Mouse (Mus musculus) macrophage (primary cell): Measurements from ENCODE around the gene Akirin1. TPM values are rescaled to one million over a fixed set of nuclear protein-coding genes. Genes with fewer than 3 reads are reported as not detected.

Experiments used
- H3K27ac ChIP-seq: fragments of 350-480 bp; formaldehyde crosslinking; 2 replicates; pipeline ENCODE4 v1.9.0; 2021
- H3K36me3 ChIP-seq: fragments of 350-480 bp; formaldehyde crosslinking; 2 replicates; pipeline ENCODE4 v1.9.0; 2021; ENCODE audit errors: inconsistent target
- H3K4me3 ChIP-seq: fragments of 350-480 bp; formaldehyde crosslinking; 2 replicates; pipeline ENCODE4 v1.9.0; 2021; ENCODE audit errors: inconsistent target
- H3K79me2 ChIP-seq: fragments of 350-480 bp; formaldehyde crosslinking; 2 replicates; pipeline ENCODE4 v1.9.0; 2021; ENCODE audit errors: inconsistent target
- WGBS: methylation state at CpG from one replicate; pipeline ENCODE4 v1.1.7; 2026; ENCODE audit warnings: inconsistent platforms; ENCODE audit not compliant: missing documents; 5-methylcytosine and 5-hydroxymethylcytosine counted together
- polyA plus RNA-seq: library from polyadenylated mRNA; stranded (reverse); fragments of 250-400 nt; gene quantifications from 3 replicates; pipeline ENCODE4 v1.2.4, GENCODE M21; 2018; ENCODE audit warnings: inconsistent platforms
- total RNA-seq, 78 experiments: library from RNA; depleted of rRNA; stranded (reverse); fragments of 250-400 nt; gene quantifications; 1 replicate in 9 of 78; 2 replicates in 24 of 78; 3 replicates in 43 of 78; 4 replicates in 2 of 78; pipeline ENCODE4 v1.2.4; 2018; ENCODE audit warnings: inconsistent platforms in 56 of 78

Akirin1 gene
- total RNA-seq (2018; cell fraction: chromatin; rRNA removed) = 100 to 1,000 TPM in 2 of 26 experiments, 10 to 100 TPM in 24; 26.6 to 111 (median 56.6) TPM
- 100 to 1,000 TPM in 23 of 26 experiments, 10 to 100 TPM in 3; 92.7 to 143 (median 120) TPM for total RNA-seq (2018; cell fraction: cytosol; rRNA removed)
- 100 to 1,000 TPM in 8 of 26 experiments, 10 to 100 TPM in 18; 51.0 to 140 (median 80.8) TPM for total RNA-seq (2018; cell fraction: nucleus; rRNA removed)
- polyA plus RNA-seq = 109 to 130 TPM (median 117 TPM) in 3 replicates

DNA sequence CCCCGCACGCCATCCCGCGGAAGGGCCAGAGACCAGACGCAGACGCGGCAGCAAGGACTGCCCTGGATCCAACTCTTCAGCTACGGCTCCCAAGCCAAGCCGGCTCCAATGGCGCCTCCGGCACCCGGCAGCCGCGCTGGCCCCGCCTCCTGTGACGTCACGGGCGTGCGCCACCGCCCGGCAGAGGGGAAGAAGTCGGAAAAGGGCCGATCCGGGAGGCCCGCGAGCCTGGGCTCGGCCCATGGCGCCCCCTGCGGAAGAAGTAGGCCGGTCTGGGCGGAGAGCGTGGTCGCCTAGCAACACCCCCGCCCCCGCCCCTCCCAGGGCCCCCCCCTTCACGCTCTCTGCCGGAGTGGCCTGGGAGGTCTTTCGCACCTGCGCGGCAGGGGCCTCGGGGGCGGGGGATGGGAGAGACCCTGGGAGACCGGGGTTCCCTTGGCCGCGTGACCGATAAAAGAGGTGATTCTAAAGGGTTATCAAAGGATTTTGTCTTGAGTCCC is at the start of gene Akirin1:
Gene Akirin1, minus strand, starts transcription at position 194 of the 500 bp plus-strand sequence.
- Histone ChIP-seq H3K27ac (peak within 1 kb of the TSS; percentile 84), H3K4me3 (peak within 1 kb of the TSS; percentile 98), H3K79me2 (peaks cover 46% of the 10 kb centered on the region), H3K36me3 (no peaks in the 10 kb centered on the region)
- under 1% methylated on average over 40 of the region's 46 CpGs for WGBS

DNA sequence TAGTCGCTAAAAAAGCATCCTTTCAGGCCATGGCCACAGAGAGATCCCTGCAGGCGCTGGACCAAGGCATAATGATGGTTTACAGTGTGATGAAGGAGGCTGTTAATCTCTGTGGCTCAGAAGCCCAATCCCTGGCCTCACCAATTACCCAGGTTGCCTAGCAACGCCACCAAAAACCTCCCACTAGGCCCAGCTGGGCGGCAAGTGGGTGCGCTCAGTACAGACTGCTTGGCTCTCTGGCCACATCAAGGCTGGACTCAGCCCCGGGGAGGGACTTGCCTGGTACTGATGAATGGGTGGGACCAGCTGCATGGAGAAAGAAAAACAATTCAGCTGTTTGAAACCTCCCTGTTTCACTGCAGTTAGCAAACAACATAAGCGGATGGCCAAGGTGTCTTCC is 47.7 kb upstream of the Akirin1 start:
- no peaks in the 10 kb centered on the region for H3K79me2 ChIP-seq
- H3K27ac ChIP-seq = no peak overlapping the region
- 91% methylated on average over 7 of the region's 7 CpGs for WGBS
- no peak overlapping the region for H3K4me3 ChIP-seq
- no peaks in the 10 kb centered on the region for H3K36me3 ChIP-seq

- WGBS = 100% methylated on average over 3 of the region's 3 CpGs
Measured at GRCm38 (mm10) chr4:123797403-123797802, 47.3 kb upstream of the Akirin1 start.

GRCm38 (mm10) chr4:123795057-123795456 is 44.9 kb upstream of the Akirin1 start:
- Histone ChIP-seq H3K27ac (no peak overlapping the region), H3K36me3 (no peaks in the 10 kb centered on the region), H3K4me3 (no peak overlapping the region), H3K79me2 (no peaks in the 10 kb centered on the region)
- 65% methylated on average over 2 of the region's 2 CpGs for WGBS

More at GRCm38 (mm10) chr4:123797403-123797802, 47.3 kb upstream of the Akirin1 start:
- H3K79me2 ChIP-seq = no peaks in the 10 kb centered on the region
- H3K27ac ChIP-seq = no peak overlapping the region
- no peaks in the 10 kb centered on the region for H3K36me3 ChIP-seq
- no peak overlapping the region for H3K4me3 ChIP-seq

DNA sequence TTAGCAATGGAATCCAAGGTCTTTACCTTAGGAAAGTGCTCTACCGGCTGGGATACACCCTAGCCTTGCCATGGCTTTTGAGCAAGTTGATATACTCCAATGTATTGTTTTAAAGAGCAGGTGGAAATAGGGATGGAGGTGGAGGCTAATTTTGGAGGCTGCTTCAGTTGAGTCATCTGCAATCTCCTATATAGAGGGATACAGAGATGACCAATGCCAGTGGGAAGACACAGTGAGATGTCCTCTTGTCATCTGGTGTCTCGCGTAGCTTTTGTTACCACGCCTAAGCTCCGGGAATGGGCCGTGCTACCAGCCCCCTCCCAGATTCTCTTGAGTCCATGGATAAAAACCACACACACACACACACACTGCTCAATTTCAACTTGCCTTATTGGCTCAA is 43.0 kb upstream of the Akirin1 start:
- WGBS = 94% methylated on average over 6 of the region's 6 CpGs
- H3K79me2 ChIP-seq = no peaks in the 10 kb centered on the region
- no peaks in the 10 kb centered on the region for H3K36me3 ChIP-seq
- H3K4me3 ChIP-seq = no peak overlapping the region
- no peak overlapping the region for H3K27ac ChIP-seq

DNA sequence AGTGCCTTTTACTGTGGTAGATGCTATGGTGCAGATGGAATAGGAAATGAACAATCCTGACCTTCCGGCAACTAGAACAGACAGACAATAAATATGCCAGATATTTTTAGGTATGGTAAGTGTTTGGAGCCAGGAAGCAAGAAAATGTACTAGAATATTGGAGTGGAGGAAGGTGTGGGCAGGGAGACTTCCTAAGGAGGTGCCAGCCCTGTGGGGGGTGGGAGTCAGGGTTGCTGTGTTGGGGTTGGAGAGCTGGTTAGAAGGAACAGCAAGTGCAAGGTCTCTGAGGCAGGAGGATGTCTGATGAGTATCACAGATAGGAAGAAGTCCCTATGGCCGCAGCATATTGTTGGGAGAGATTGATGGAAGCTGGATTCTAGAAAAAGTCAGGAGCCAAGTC is 42.5 kb upstream of the Akirin1 start:
- Histone ChIP-seq H3K4me3 (no peak overlapping the region), H3K27ac (no peak overlapping the region), H3K79me2 (no peaks in the 10 kb centered on the region), H3K36me3 (no peaks in the 10 kb centered on the region)
- 57% methylated on average over 2 of the region's 2 CpGs for WGBS

GRCm38 (mm10) chr4:123787191-123787985 is 37.2 kb upstream of the Akirin1 start, which contains the start of gene Rhbdl2:
Gene Rhbdl2 (plus strand): TSS chr4:123787874.
- Histone ChIP-seq H3K27ac (no peak within 1 kb of the TSS), H3K36me3 (no peaks in the 10 kb centered on the region), H3K4me3 (no peak within 1 kb of the TSS), H3K79me2 (no peaks in the 10 kb centered on the region)
- WGBS = 62% methylated on average over 12 of the region's 12 CpGs

DNA sequence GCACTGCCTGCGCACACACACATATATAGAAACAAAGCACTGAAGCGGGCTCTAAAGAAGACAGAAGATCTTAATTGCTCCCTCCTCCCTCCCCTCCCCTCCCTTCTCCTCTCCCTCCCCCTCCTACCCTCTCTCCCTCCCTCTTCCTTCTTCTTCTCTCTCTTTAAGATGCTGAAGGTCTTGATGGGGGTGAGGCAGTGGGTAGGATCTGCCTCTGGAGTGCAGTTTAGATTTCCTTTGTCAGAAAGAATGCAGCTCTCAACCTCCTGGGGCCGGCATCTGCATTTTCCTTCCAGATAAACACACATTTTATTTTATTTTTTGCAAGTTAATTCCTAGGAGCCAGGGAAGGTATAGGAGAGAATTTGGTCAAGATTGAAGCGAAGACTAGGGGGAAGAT is 18.1 kb upstream of the Akirin1 start:
- WGBS = 84% methylated on average over 4 of the region's 4 CpGs
- Histone ChIP-seq H3K27ac (no peak overlapping the region), H3K79me2 (no peaks in the 10 kb centered on the region), H3K36me3 (no peaks in the 10 kb centered on the region), H3K4me3 (no peak overlapping the region)

DNA sequence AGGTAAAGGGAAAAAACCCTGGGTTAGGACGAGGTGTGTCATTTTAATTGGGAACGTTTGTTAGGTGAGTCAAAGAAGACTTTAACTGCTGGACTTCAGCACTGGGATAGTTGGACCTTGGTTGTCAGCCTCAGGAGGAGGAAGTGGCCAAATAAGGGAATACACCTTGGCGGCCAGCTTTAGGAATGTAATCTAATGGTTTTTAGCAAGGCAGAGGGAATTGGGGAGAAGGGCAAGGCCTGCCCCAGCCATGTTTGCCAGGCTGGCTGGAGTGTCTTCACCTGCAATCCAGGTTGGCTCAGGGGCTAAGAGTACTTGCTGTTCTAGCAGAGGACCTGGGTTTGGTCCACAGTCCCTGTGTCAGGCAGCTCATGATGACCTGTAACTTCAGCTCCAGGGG is 17.7 kb upstream of the Akirin1 start:
- H3K36me3 ChIP-seq = no peaks in the 10 kb centered on the region
- 86% methylated on average over 3 of the region's 3 CpGs for WGBS
- no peaks in the 10 kb centered on the region for H3K79me2 ChIP-seq
- no peak overlapping the region for H3K4me3 ChIP-seq
- H3K27ac ChIP-seq = no peak overlapping the region

DNA sequence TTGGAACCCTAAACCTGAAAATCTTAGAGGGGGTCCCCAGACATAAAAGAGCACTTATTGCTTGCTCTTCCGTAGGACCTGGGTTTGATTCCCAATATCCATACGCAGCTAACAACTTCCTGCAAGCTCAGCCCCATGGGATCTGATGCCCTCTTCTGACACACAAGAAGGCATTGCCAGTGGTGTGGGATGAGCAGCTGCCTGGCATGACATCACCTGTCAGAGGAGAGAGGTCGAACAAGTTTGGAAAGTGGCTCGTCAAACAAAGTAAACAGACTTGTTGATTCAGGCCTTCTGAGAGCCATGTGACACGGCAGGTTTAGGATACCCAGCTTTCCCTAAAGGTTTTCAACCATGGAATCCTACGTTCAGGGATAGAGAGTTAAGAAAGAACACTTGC is 14.9 kb upstream of the Akirin1 start:
- Histone ChIP-seq H3K36me3 (no peaks in the 10 kb centered on the region), H3K79me2 (no peaks in the 10 kb centered on the region), H3K27ac (no peak overlapping the region), H3K4me3 (no peak overlapping the region)
- 83% methylated on average over 6 of the region's 6 CpGs for WGBS

- no peaks in the 10 kb centered on the region for H3K79me2 ChIP-seq
- H3K36me3 ChIP-seq = no peaks in the 10 kb centered on the region
- 61% methylated on average over 3 of the region's 4 CpGs for WGBS
- no peak overlapping the region for H3K27ac ChIP-seq
- no peak overlapping the region for H3K4me3 ChIP-seq
Measured at GRCm38 (mm10) chr4:123758306-123758705, 8.2 kb upstream of the Akirin1 start.

DNA sequence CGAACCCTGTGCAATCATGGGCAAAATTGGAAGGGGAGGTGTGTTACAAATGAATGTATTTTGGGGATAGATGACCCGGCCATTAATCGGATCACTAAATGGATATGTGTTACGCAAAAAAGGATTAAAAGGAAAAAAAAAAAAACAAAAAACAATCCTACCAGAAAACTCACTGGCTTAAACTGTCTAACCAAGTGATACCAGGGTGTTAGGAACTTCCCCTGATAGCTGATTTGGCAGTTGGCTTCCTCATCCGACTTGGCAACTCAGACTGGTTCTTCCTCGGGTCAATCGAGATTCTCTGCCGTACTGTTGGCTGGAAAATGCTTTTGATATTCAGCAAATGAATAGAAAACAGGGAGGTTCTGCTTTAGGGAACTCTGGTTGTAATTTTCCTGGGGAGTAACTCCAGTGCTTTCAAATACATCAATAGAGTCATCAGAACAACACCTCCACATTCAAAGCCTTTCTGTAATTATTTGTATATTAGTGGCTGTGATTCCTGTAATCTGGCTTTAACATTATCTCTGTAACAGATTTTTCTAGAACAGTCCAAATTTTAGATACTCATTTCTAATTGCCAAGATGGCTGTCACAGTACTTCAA is 665 bp upstream of the Akirin1 start:
- Histone ChIP-seq H3K27ac (peak overlapping the region; percentile 65), H3K79me2 (peaks cover 40% of the 10 kb centered on the region), H3K4me3 (peak overlapping the region; percentile 41), H3K36me3 (no peaks in the 10 kb centered on the region)
- 2% methylated on average over 8 of the region's 8 CpGs for WGBS

DNA sequence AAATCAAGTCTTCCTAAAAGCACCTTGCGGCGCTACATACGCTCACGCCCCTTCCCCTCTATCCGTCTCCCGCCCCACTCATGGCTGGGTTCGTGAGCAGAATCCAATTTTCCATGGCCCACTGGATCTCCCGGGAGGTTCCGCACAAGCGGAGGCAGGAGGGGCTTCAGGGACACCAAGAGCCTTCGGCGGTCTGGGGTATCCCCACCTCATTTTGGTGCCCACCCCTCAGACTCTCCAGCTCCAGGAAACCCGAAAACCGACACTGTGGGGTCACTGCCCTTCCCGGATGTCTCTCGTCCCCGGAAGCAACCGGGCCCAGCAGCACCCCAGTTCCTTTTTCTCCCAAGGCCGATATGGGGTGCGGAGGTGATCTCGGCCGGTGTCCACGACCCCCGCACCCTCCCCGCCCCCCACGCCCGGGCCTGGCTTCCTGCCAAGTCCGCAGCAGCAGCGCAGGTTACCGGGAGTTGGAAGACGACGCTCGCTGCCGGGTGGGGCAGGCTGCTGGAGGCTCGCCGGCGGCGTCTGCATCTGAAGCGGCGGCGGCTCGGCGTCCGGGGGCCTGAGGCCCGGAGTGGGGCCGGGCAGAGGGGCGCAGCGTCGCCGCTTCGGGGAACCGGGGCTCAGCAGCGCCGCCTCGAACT is 538 bp downstream of the Akirin1 start:
- Histone ChIP-seq H3K36me3 (no peaks in the 10 kb centered on the region), H3K27ac (peak overlapping the region; percentile 84), H3K4me3 (peak overlapping the region; percentile 98), H3K79me2 (peaks cover 52% of the 10 kb centered on the region)
- WGBS = under 1% methylated on average over 49 of the region's 55 CpGs

DNA sequence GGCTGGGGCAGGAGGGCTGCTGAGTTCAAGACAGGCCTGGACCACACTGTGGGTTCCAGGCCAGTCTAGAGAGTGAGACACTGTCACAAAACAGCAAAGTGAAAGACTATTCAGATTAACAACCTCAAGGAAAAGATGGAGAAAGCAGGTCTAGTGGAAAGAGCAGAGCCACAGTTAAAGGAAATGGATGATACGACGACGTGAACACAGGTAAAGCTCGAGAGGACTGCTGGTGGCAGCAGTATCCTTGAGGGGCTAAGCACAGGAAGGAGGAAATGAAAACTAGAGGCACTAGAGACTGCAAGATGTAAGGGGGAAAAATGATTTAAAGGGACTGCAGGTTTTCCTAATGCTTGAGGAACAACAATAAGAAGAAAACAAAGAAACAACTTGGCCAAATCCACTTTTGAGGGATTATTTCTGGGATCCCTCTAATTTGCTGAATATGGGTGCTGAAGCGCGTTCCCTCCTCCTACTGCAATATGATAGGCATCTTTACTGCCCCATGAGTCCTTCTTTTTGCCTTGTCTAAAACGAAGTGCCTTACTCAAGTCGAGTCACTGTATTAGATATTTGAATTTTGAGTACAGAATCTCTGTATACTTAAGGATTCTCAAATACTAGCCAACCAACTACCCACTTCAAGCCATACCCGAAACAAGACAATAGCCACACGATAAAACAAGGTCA is 1.3 kb downstream of the Akirin1 start:
- Histone ChIP-seq H3K36me3 (no peaks in the 10 kb centered on the region), H3K27ac (peak overlapping the region; percentile 84), H3K79me2 (peaks cover 59% of the 10 kb centered on the region), H3K4me3 (peak overlapping the region; percentile 98)
- 4% methylated on average over 10 of the region's 10 CpGs for WGBS
